In the genomic region with DNA sequence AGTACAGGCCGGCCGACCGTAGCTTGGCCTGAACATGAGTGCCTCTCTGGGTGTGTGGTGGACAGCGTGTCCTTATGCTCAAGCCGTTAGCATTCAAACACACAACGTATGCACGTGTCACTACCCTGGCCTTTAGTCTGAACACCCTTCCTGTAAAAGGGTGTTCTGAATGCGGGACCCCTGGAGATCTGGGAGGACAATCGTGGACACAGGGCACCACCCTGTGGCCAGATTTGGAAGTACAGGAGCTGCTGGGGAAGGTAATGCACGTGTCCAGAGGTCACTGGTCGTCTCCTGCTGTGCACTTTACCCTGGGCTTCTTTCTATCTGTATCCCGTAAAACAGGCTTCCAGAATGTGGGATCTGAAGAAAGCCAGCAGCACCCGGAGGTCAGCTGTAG, we compare ENCODE assay signal across 8 mouse cellular contexts. TPM values are rescaled to one million over a fixed set of nuclear protein-coding genes. Genes with fewer than 3 reads are reported as not detected.
DNase-seq lines count a peak whose midpoint lies in the region; ATAC-seq and TF ChIP-seq lines count a peak whose summit lies in the region.

No protein-coding gene starts in this region.

- peak overlapping the region; percentile 40; the same call in 1 of the 2 replicates for H3K9ac ChIP-seq in embryonic facial prominence, embryonic 13.5 days
- no peak overlapping the region for H3K9ac ChIP-seq in heart, postnatal 0 days (replicated peaks; ENCODE audit: low read depth, low read length)

- no peak overlapping the region for H3K27ac ChIP-seq in embryonic facial prominence, embryonic 13.5 days
- H3K27ac ChIP-seq in heart, postnatal 0 days (ENCODE audit: low read depth), result no peak overlapping the region
- no peak overlapping the region for H3K27ac ChIP-seq in olfactory bulb, adult 2 months (ENCODE audit: insufficient read depth, low read depth, low read length)

- peaks cover 7% of the 10 kb centered on the region; the same call in 1 of the 2 replicates for H3K4me1 ChIP-seq in embryonic facial prominence, embryonic 13.5 days
- H3K4me1 ChIP-seq in heart, postnatal 0 days (ENCODE audit: control insufficient read depth, insufficient read depth), result peaks cover 15% of the 10 kb centered on the region
- H3K4me1 ChIP-seq in lung, adult 2 months (ENCODE audit: control insufficient read depth, insufficient read depth, low read length), result 0 out of 2 replicates have a peak, but pooled peaks cover 2% of the 10 kb centered on the region
- H3K4me1 ChIP-seq in olfactory bulb, adult 2 months (ENCODE audit: control insufficient read depth, insufficient read depth, low read length), result peaks cover 2% of the 10 kb centered on the region; the same call in 1 of the 2 replicates

- no peak overlapping the region for H3K4me3 ChIP-seq in C2C12 (ENCODE audit: insufficient read depth, poor library complexity, severe bottlenecking)
- no peak overlapping the region for H3K4me3 ChIP-seq in embryonic facial prominence, embryonic 13.5 days
- no peak overlapping the region for H3K4me3 ChIP-seq in heart, postnatal 0 days (ENCODE audit: low read depth, low read length)
- no peak overlapping the region for H3K4me3 ChIP-seq in lung, adult 2 months (replicated peaks; ENCODE audit: extremely low read depth, low read depth, low read length)
- no peak overlapping the region for H3K4me3 ChIP-seq in olfactory bulb, adult 2 months (ENCODE audit: insufficient read depth, low read depth, low read length)

- ATAC-seq in embryonic facial prominence, embryonic 13.5 days (ENCODE audit: insufficient number of reproducible peaks, insufficient read depth, low FRiP score, low TSS enrichment, low read depth), result no peak
- peak; percentile 21 for ATAC-seq in heart, postnatal 0 days (ENCODE audit: insufficient read depth, low read depth)

- WGBS in embryonic facial prominence, embryonic 13.5 days, result 25% methylated on average over 13 of the region's 13 CpGs
- WGBS in heart, postnatal 0 days, result 25% methylated on average over 13 of the region's 13 CpGs
- 22% methylated on average over 13 of the region's 13 CpGs for WGBS in lung, adult 2 months
- WGBS in olfactory bulb, adult 2 months, result 22% methylated on average over 13 of the region's 13 CpGs

- DNase-seq in adrenal gland, postnatal 36 days, result peak; percentile 80 to 85
- peak; percentile 71 for DNase-seq in heart, postnatal 0 days (ENCODE audit: low spot score)
- DNase-seq in layer of hippocampus, adult 11-12 months (ENCODE audit: low spot score), result peak; percentile 79
- peak; percentile 86 for DNase-seq in lung, adult 2 months
- DNase-seq in thymus, postnatal 0 days (ENCODE audit: low spot score), result peak; percentile 77

- H3K79me3 ChIP-seq in C2C12 (ENCODE audit: low read depth), result no peaks in the 10 kb centered on the region

- H3K36me3 ChIP-seq in C2C12 (ENCODE audit: control insufficient read depth, insufficient read depth), result peaks cover 8% of the 10 kb centered on the region
- H3K36me3 ChIP-seq in embryonic facial prominence, embryonic 13.5 days, result peaks cover 11% of the 10 kb centered on the region
- H3K36me3 ChIP-seq in heart, postnatal 0 days (replicated peaks; ENCODE audit: control insufficient read depth, insufficient read depth, low read length), result peaks cover 13% of the 10 kb centered on the region

- H3K9me3 ChIP-seq in embryonic facial prominence, embryonic 13.5 days, result no peaks in the 10 kb centered on the region
- no peaks in the 10 kb centered on the region for H3K9me3 ChIP-seq in heart, postnatal 0 days (replicated peaks; ENCODE audit: control insufficient read depth, low read length)

- peak; percentile 90 for TF ChIP-seq CTCF in C2C12 (IDR thresholded peaks at IDR 0.05; ENCODE audit: control insufficient read depth, insufficient read depth, insufficient read length)
- peak; percentile 93 for TF ChIP-seq CTCF in heart, postnatal 0 days (IDR thresholded peaks at IDR 0.05; ENCODE audit: low read depth)
- TF ChIP-seq CTCF in lung, adult 2 months (IDR thresholded peaks at IDR 0.05; ENCODE audit: insufficient read depth, low read length), result peak; percentile 95
- TF ChIP-seq CTCF in olfactory bulb, adult 2 months (IDR thresholded peaks at IDR 0.05; ENCODE audit: insufficient read depth, low read depth, low read length), result peak; percentile 91

- H3K4me2 ChIP-seq in embryonic facial prominence, embryonic 13.5 days, result no peak overlapping the region
- no peak overlapping the region for H3K4me2 ChIP-seq in heart, postnatal 0 days (ENCODE audit: low read depth, low read length)

- no peaks in the 10 kb centered on the region for H3K79me2 ChIP-seq in C2C12 (ENCODE audit: control insufficient read depth, insufficient read depth)

- H3K27me3 ChIP-seq in C2C12 (ENCODE audit: control insufficient read depth, insufficient read depth, insufficient read length), result no peaks in the 10 kb centered on the region
- H3K27me3 ChIP-seq in embryonic facial prominence, embryonic 13.5 days, result no peaks in the 10 kb centered on the region
- no peaks in the 10 kb centered on the region for H3K27me3 ChIP-seq in heart, postnatal 0 days (ENCODE audit: control insufficient read depth, insufficient read depth, low read length)

- no peak for TF ChIP-seq POLR2A in lung, adult 2 months (IDR thresholded peaks at IDR 0.05; ENCODE audit: borderline replicate concordance, extremely low read depth, low read depth, low read length)
- TF ChIP-seq POLR2A in olfactory bulb, adult 2 months (IDR thresholded peaks at IDR 0.05; ENCODE audit: insufficient read depth, low read depth, low read length), result no peak

- TF ChIP-seq EP300 in heart, postnatal 0 days (IDR thresholded peaks at IDR 0.05; ENCODE audit: low read depth), result no peak

- H3ac ChIP-seq in C2C12 (ENCODE audit: control insufficient read depth, insufficient read length, low read depth), result no peak overlapping the region

TF ChIP-seq in C2C12, 6 proteins besides CTCF, POLR2A, EP300 and RAD21 (continues in another document):
- TF ChIP-seq FOSL1 (IDR thresholded peaks at IDR 0.05; ENCODE audit: insufficient read depth, low read length, poor library complexity, severe bottlenecking), result no peak

RNA-seq across cellular contexts. Expression of a gene that starts 3.0 kb away (rescaled TPM):
- 0.81 TPM for polyA plus RNA-seq in C2C12 (2012; fragmentation: generic; extraction: Trizol)
- total RNA-seq in adrenal gland, postnatal 36 days (2021), result 1,000 to 10,000 TPM in 1 of 2 experiments, 100 to 1,000 TPM in 1; 964 to 1,065 TPM
- 1.2 and 1.9 TPM in 2 replicates for polyA plus RNA-seq in embryonic facial prominence, embryonic 13.5 days (2015; fragmentation: Nextera tagmentation; extraction: Ambion mirVana)
- 425 and 483 TPM in 2 replicates for total RNA-seq in heart, postnatal 0 days (2014; rRNA removed; ENCODE audit: low replicate concordance)
- 1,841 and 1,871 TPM in 2 replicates for polyA plus RNA-seq in heart, postnatal 0 days (2015; fragmentation: Nextera tagmentation; extraction: Ambion mirVana)
- 46.7 and 104 TPM in 2 replicates for polyA plus RNA-seq in lung, adult 2 months (2012; rRNA removed)
- polyA plus RNA-seq in olfactory bulb, adult 2 months (2012; ENCODE audit: insufficient read depth, insufficient read length, low replicate concordance, missing spikeins), result not detected in 2 replicates
- 1.9 and 3.2 TPM in 2 replicates for polyA plus RNA-seq in thymus, postnatal 0 days (2015; fragmentation: Nextera tagmentation; extraction: Ambion mirVana)

RNA-seq across cellular contexts. Expression of a gene that starts 17.5 kb away (rescaled TPM):
- polyA plus RNA-seq in C2C12 (2012; fragmentation: generic; extraction: Trizol), result 0.01 TPM
- total RNA-seq in adrenal gland, postnatal 36 days (2021), result 1 to 10 TPM in 1 of 2 experiments, under 1 TPM in 1; 0.99 to 1.1 TPM
- polyA plus RNA-seq in embryonic facial prominence, embryonic 13.5 days (2015; fragmentation: Nextera tagmentation; extraction: Ambion mirVana), result 0.20 and 0.30 TPM in 2 replicates
- total RNA-seq in heart, postnatal 0 days (2014; rRNA removed; ENCODE audit: low replicate concordance), result not detected in 2 replicates
- 0.08 TPM in 1 of 2 replicates, not detected in the other for polyA plus RNA-seq in heart, postnatal 0 days (2015; fragmentation: Nextera tagmentation; extraction: Ambion mirVana)
- 0.07 and 0.31 TPM in 2 replicates for polyA plus RNA-seq in lung, adult 2 months (2012; rRNA removed)
- polyA plus RNA-seq in olfactory bulb, adult 2 months (2012; ENCODE audit: insufficient read depth, insufficient read length, low replicate concordance, missing spikeins), result not detected in 2 replicates
- 0.74 and 0.81 TPM in 2 replicates for polyA plus RNA-seq in thymus, postnatal 0 days (2015; fragmentation: Nextera tagmentation; extraction: Ambion mirVana)

RNA-seq across cellular contexts. Expression of a gene that starts 21.1 kb away (rescaled TPM):
- polyA plus RNA-seq in C2C12 (2012; fragmentation: generic; extraction: Trizol), result 17.4 TPM
- total RNA-seq in adrenal gland, postnatal 36 days (2021), result 10 to 100 TPM; 31.3 to 33.8 TPM
- 24.8 and 28.9 TPM in 2 replicates for polyA plus RNA-seq in embryonic facial prominence, embryonic 13.5 days (2015; fragmentation: Nextera tagmentation; extraction: Ambion mirVana)
- total RNA-seq in heart, postnatal 0 days (2014; rRNA removed; ENCODE audit: low replicate concordance), result 89.4 and 105 TPM in 2 replicates
- 76.1 and 78.0 TPM in 2 replicates for polyA plus RNA-seq in heart, postnatal 0 days (2015; fragmentation: Nextera tagmentation; extraction: Ambion mirVana)
- 21.1 and 27.0 TPM in 2 replicates for polyA plus RNA-seq in lung, adult 2 months (2012; rRNA removed)
- not detected in 2 replicates for polyA plus RNA-seq in olfactory bulb, adult 2 months (2012; ENCODE audit: insufficient read depth, insufficient read length, low replicate concordance, missing spikeins)
- polyA plus RNA-seq in thymus, postnatal 0 days (2015; fragmentation: Nextera tagmentation; extraction: Ambion mirVana), result 17.5 and 19.4 TPM in 2 replicates

RNA-seq across cellular contexts. Expression of a gene that starts 21.4 kb away (rescaled TPM):
- polyA plus RNA-seq in C2C12 (2012; fragmentation: generic; extraction: Trizol), result 211 TPM
- total RNA-seq in adrenal gland, postnatal 36 days (2021), result 100 to 1,000 TPM; 118 to 127 TPM
- polyA plus RNA-seq in embryonic facial prominence, embryonic 13.5 days (2015; fragmentation: Nextera tagmentation; extraction: Ambion mirVana), result 237 and 261 TPM in 2 replicates
- 72.6 and 84.3 TPM in 2 replicates for total RNA-seq in heart, postnatal 0 days (2014; rRNA removed; ENCODE audit: low replicate concordance)
- 172 and 185 TPM in 2 replicates for polyA plus RNA-seq in heart, postnatal 0 days (2015; fragmentation: Nextera tagmentation; extraction: Ambion mirVana)
- 48.8 and 70.4 TPM in 2 replicates for polyA plus RNA-seq in lung, adult 2 months (2012; rRNA removed)
- polyA plus RNA-seq in olfactory bulb, adult 2 months (2012; ENCODE audit: insufficient read depth, insufficient read length, low replicate concordance, missing spikeins), result not detected in 2 replicates
- polyA plus RNA-seq in thymus, postnatal 0 days (2015; fragmentation: Nextera tagmentation; extraction: Ambion mirVana), result 274 and 296 TPM in 2 replicates

RNA-seq across cellular contexts. Expression of a gene that starts 38.0 kb away (rescaled TPM):
- polyA plus RNA-seq in C2C12 (2012; fragmentation: generic; extraction: Trizol), result 12.2 TPM
- 10 to 100 TPM; 35.8 to 38.1 TPM for total RNA-seq in adrenal gland, postnatal 36 days (2021)
- polyA plus RNA-seq in embryonic facial prominence, embryonic 13.5 days (2015; fragmentation: Nextera tagmentation; extraction: Ambion mirVana), result 25.1 and 25.7 TPM in 2 replicates
- 13.8 and 16.3 TPM in 2 replicates for total RNA-seq in heart, postnatal 0 days (2014; rRNA removed; ENCODE audit: low replicate concordance)
- 5.8 and 5.9 TPM in 2 replicates for polyA plus RNA-seq in heart, postnatal 0 days (2015; fragmentation: Nextera tagmentation; extraction: Ambion mirVana)
- polyA plus RNA-seq in lung, adult 2 months (2012; rRNA removed), result 38.1 and 39.3 TPM in 2 replicates
- polyA plus RNA-seq in olfactory bulb, adult 2 months (2012; ENCODE audit: insufficient read depth, insufficient read length, low replicate concordance, missing spikeins), result not detected in 2 replicates
- 15.5 and 18.6 TPM in 2 replicates for polyA plus RNA-seq in thymus, postnatal 0 days (2015; fragmentation: Nextera tagmentation; extraction: Ambion mirVana)

Comparison
In these comparisons a context has a peak if more than half of its experiments do, and no peak if none do; other contexts are left out.
1. RNA of a gene that starts 3.0 kb away (polyA plus RNA-seq): 1,841 to 1,871 TPM in heart, postnatal 0 days and 46.7 to 104 TPM in lung, adult 2 months; 1.9 to 3.2 TPM in thymus, postnatal 0 days, 1.2 to 1.9 TPM in embryonic facial prominence, embryonic 13.5 days, 0.81 TPM in C2C12 (single experiment) and not detected in olfactory bulb, adult 2 months; every median in the first group is over 10 times any median in the second.
2. Peak in every context shown above with its lines, with median percentiles within 50 percentile points of each other: CTCF ChIP-seq and DNase-seq.